Mouse (Mus musculus): ENCODE data around the gene Ubl5. TPM values are rescaled to one million over a fixed set of nuclear protein-coding genes. Genes with fewer than 3 reads are reported as not detected.

Gene Ubl5
- 100 to 1,000 TPM; 333 to 334 TPM for total RNA-seq (2023)

GRCm38 (mm10) chr9:20642101-20642895 lies at the start of gene Ubl5:
Gene Ubl5, plus strand, starts transcription at chr9:20642878.

GRCm38 (mm10) chr9:20644360-20645081 lies 1.8 kb downstream of the Ubl5 start, which contains the start of gene Fbxl12:
Gene Fbxl12, minus strand, starts transcription at chr9:20644767.

GRCm38 (mm10) chr9:20651602-20652259 lies 9.1 kb downstream of the Ubl5 start, which contains the start of gene Pin1:
Gene Pin1, plus strand, starts transcription at chr9:20652095.

Other genes with a start within 250 kb of the Ubl5 start
- 10 to 100 TPM; 44.7 to 45.4 TPM for gene Zfp26, start 182.7 kb upstream of the Ubl5 start, total RNA-seq (2023)
- gene Zfp426, start 150.1 kb upstream of the Ubl5 start, total RNA-seq (2023) = 10 to 100 TPM; 23.3 to 27.2 TPM
- 10 to 100 TPM; 36.8 to 40.1 TPM for gene Zfp266, start 121.5 kb upstream of the Ubl5 start, total RNA-seq (2023)
- gene Zfp846, start 61.6 kb upstream of the Ubl5 start, total RNA-seq (2023) = 10 to 100 TPM in 1 of 2 experiments, 1 to 10 TPM in 1; 7.4 to 10.7 TPM
- gene Fbxl12, start 1.9 kb downstream of the Ubl5 start, total RNA-seq (2023) = 100 to 1,000 TPM; 108 to 121 TPM
- gene Pin1, start 9.2 kb downstream of the Ubl5 start, total RNA-seq (2023) = 10 to 100 TPM; 24.4 to 31.2 TPM
- gene Olfm2, start 103.5 kb downstream of the Ubl5 start, total RNA-seq (2023) = not detected
- not detected for gene Col5a3, start 172.2 kb downstream of the Ubl5 start, total RNA-seq (2023)
- not detected for gene Rdh8, start 175.6 kb downstream of the Ubl5 start, total RNA-seq (2023)
- 10 to 100 TPM; 59.7 to 65.3 TPM for gene A230050P20Rik, start 225.8 kb downstream of the Ubl5 start, total RNA-seq (2023)
- gene Angptl6, start 236.8 kb downstream of the Ubl5 start, total RNA-seq (2023) = 1 to 10 TPM; 1.1 to 3.0 TPM
- 100 to 1,000 TPM in 1 of 2 experiments, 10 to 100 TPM in 1; 95.1 to 102 TPM for gene Ppan, start 245.3 kb downstream of the Ubl5 start, total RNA-seq (2023)